Mouse (Mus musculus) intestine, embryonic 16.5 days (tissue): ENCODE data around the gene Tssk6. TPM values are rescaled to one million over a fixed set of nuclear protein-coding genes. Genes with fewer than 3 reads are reported as not detected.

Experiments
- ATAC-seq: fragments of 200-750 bp; cut with Nextera tagmentation; 2 replicates; pipeline ENCODE4 v1.8.0; 2017; ENCODE audit warnings: moderate TSS enrichment, moderate library complexity
- H3K27ac ChIP-seq: fragments of 300-500 bp; sonication (generic); 2 replicates; pipeline ENCODE4 v1.5.1; 2014; ENCODE audit warnings: mild to moderate bottlenecking, low read length
- H3K27me3 ChIP-seq: fragments of 300-500 bp; sonication (generic); replicated peaks from 2 replicates; pipeline ENCODE4 v1.6.1; 2014; ENCODE audit warnings: low read length, control low read depth, mixed read lengths; ENCODE audit not compliant: control insufficient read depth, insufficient read depth
- H3K36me3 ChIP-seq: fragments of 300-500 bp; sonication (generic); 2 replicates; pipeline ENCODE4 v1.6.1; 2014; ENCODE audit warnings: low read length, control low read depth; ENCODE audit not compliant: control insufficient read depth, insufficient read depth
- H3K4me1 ChIP-seq: fragments of 300-500 bp; sonication (generic); 2 replicates; pipeline ENCODE4 v1.6.1; 2014; ENCODE audit warnings: low read length, control low read depth, mixed read lengths; ENCODE audit not compliant: control insufficient read depth, insufficient read depth
- H3K4me2 ChIP-seq: fragments of 300-500 bp; sonication (generic); 2 replicates; pipeline ENCODE4 v1.6.1; 2014; ENCODE audit warnings: low read depth, low read length, control low read depth
- H3K4me3 ChIP-seq: fragments of 300-500 bp; sonication (generic); 2 replicates; pipeline ENCODE4 v1.5.1; 2014; ENCODE audit warnings: mild to moderate bottlenecking, low read length
- H3K9ac ChIP-seq: fragments of 300-500 bp; sonication (generic); 2 replicates; pipeline ENCODE4 v1.6.1; 2014; ENCODE audit warnings: low read depth, low read length
- H3K9me3 ChIP-seq: fragments of 300-500 bp; sonication (generic); 2 replicates; pipeline ENCODE4 v1.6.1; 2016; ENCODE audit warnings: low read length, control low read depth; ENCODE audit not compliant: control insufficient read depth
- WGBS: fragments of 180-500 bp; shearing (Covaris S2); extraction: QIAGEN DNeasy Blood & Tissue Kit; methylation state at CpG from one replicate; pipeline ENCODE4 v1.1.7; 2014; 5-methylcytosine and 5-hydroxymethylcytosine counted together
- polyA plus RNA-seq: library from polyadenylated mRNA; unstranded; fragments of >200 nt; fragmentation: Nextera tagmentation; extraction: Ambion mirVana; gene quantifications from 2 replicates; pipeline ENCODE4 v1.2.1, GENCODE M21; 2015

The Tssk6 gene
- polyA plus RNA-seq, 1 experiment from 2014 or later: 2.8 TPM

DNA sequence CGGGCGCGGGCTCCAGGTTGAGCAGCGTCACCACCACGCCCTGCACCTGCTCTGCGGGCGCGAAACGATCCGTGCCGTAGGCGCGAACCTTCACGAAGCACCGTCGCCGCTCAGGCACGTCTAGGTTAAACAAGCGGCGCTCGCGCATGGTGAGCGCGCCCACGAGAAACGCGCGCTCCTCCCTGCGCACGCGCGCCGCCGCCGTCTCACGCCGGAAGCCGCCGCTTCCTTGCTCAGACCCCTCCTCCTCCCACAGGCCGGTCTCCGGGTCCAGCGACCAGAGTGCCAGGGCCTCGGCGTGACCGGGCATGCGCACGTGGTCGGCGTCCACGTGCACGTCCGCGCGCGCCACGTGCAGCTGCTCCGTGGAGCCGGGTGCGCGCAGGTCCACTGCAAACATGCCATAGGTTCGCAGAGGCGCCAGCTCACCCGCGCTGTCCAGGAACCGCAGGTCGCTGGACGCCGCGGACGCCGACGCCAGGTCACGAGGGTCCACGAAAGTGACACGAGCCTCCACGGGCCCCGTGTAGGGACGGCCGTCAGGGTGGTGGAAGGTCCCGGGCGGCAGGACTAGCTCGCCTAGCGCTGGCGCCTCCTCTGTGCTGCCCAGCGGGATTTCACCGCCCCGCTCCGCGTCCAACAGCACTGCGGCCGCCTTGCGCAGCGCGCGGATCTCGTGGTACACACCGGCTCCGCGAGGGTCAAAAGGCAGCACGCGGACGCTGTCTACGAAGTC, 19.8 kb upstream of the Tssk6 start:
- peak; percentile 64 for ATAC-seq
- Histone ChIP-seq H3K9ac (peak overlapping the region; percentile 60), H3K4me1 (peaks cover 15% of the 10 kb centered on the region), H3K27me3 (peaks cover 78% of the 10 kb centered on the region), H3K4me2 (peak overlapping the region; percentile 76), H3K27ac (no peak overlapping the region), H3K36me3 (no peaks in the 10 kb centered on the region), H3K9me3 (no peaks in the 10 kb centered on the region), H3K4me3 (peak overlapping the region; percentile 49)
- WGBS: 6% methylated on average over 101 of the region's 103 CpGs

DNA sequence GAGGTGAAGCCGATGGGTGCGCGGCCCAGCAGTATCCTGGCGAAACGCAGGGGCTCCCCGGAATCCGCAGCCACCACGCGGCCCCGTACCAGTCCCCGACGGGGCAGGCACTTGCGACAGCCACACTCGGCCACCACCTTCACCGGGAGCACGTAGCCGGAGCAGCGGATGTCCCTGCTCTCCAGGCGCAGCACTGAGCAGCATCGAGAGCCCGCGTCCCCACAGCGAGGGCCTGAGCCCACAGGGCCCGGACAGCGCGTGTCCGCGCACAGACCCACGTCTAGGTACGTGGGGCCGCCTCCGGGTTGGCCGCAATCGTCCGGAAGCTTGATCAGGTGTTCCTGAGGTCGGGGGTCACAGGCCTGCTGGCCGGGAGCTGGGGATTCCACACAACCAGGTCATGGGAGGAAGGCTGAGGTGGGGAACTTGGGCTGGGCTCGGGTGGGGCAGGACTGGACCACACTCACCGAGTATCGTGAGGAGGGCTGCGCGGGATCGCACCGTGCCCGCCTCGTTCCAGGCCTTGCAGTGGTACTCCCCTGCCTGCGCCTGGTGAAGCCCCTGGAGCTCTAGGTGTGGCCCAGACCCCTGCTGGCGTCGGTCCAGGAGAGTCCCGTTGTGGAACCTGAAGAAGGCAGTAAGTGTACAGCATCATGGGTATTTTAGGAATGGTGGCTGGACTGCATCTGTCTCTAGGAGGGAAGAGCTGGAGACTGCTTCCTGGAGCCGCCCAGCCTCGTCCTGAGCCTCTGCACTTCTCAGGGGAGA, 19.0 kb upstream of the Tssk6 start:
- WGBS: 15% methylated on average over 52 of the region's 52 CpGs
- no peak overlapping the region for H3K4me2 ChIP-seq
- peaks cover 86% of the 10 kb centered on the region for H3K27me3 ChIP-seq
- no peak overlapping the region for H3K27ac ChIP-seq
- peak overlapping the region; percentile 49 for H3K4me3 ChIP-seq
- H3K9ac ChIP-seq: 0 out of 2 replicates have a peak overlapping the region, but pooled peaks have one; percentile 60
- ATAC-seq: no peak
- no peaks in the 10 kb centered on the region for H3K36me3 ChIP-seq
- H3K9me3 ChIP-seq: no peaks in the 10 kb centered on the region
- H3K4me1 ChIP-seq: peaks cover 23% of the 10 kb centered on the region

- Histone ChIP-seq H3K36me3 (no peaks in the 10 kb centered on the region), H3K4me1 (peaks cover 33% of the 10 kb centered on the region), H3K9ac (no peak overlapping the region), H3K4me2 (no peak overlapping the region), H3K4me3 (no peak overlapping the region), H3K27ac (no peak overlapping the region), H3K27me3 (peaks cover 97% of the 10 kb centered on the region), H3K9me3 (no peaks in the 10 kb centered on the region)
- WGBS: 59% methylated on average over 13 of the region's 13 CpGs
- no peak for ATAC-seq
Observed at GRCm38 (mm10) chr8:69884141-69884540, 17.8 kb upstream of the Tssk6 start.

DNA sequence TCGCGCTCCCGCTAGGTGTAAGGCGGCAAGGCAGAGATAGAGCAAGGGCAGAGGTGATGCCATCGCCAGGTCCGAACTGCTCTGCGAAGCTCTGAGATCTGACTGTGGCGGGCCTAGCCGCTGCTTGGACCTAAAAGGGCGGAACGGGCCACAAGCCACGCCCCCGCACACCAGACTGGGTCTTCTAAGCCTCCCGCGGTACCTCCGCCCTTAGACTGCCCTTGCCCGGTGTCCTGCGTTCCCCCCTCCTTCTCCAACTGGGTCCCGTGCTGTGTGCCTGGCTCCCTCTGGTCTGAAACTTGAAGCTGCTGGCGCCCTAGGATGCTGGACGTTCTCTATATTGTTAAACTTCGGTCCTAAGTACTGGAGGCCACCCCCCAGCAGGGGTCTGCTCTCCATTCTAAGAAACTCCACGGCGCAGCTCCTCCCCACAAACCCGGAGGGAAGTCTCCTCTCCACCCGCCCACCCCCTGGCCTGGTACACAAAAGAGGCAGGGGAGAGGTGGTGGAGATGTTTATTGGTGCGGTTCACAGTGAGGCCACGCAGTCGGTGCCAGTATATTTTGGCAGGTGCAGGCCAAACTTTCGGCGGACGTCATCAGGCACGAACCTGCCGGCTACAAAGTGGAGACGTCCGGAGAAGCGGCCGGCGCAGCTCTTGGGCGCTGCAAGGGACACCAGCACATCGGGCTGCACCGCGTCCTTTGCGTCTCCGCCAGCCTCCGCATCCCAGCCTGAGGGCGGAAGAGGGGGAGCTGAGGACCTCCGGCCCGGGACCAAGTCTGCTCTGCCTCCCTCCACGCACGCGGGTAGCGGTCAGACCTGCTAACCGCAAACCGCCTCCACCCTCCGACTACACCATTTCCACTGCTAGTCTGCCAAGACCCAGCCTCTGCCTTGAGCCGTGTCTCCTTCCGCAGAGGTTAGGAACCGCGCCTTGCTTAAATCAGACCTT, 14.4 kb upstream of the Tssk6 start, which contains the start of gene Cilp2:
Gene Cilp2 (minus strand): TSS at position 399 of the 955 bp plus-strand sequence.
- Histone ChIP-seq H3K27me3 (peaks cover 78% of the 10 kb centered on the region), H3K9ac (no peak within 1 kb of the TSS)

DNA sequence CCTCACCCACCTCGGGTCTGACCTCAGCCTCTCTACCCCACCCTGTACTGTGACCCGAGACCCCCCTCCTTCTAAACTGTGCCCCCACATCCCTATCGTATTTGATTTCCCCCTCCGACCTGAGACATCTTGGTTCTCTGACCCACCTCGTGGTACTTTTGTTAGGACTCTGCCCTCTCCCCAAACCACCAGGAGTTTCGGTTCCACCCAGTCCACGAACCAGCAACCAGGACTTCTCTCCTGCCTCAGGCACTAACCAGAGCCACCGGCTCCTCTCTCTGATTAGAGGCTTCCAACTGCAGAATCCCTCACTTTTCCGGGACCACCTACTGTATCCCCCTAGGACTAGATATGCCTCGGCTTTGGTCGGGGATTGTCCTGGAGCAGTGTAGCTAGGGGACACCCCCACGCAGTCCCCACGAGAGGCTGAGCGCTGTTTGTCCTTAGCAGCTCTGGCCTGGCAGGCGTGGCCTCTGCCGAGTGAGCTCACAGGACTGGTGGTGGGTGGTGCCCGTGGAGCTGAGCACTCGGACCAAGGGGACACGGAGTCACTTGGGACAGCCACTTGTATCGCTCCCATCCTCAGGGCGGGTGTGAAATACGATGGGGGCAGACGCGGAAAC, 13.6 kb upstream of the Tssk6 start:
- H3K36me3 ChIP-seq: no peaks in the 10 kb centered on the region
- ATAC-seq: no peak
- peaks cover 20% of the 10 kb centered on the region for H3K4me1 ChIP-seq
- H3K4me3 ChIP-seq: peak overlapping the region; percentile 29
- no peaks in the 10 kb centered on the region for H3K9me3 ChIP-seq
- 8% methylated on average over 24 of the region's 24 CpGs for WGBS
- H3K9ac ChIP-seq: 0 out of 2 replicates have a peak overlapping the region, but pooled peaks have one; percentile 21
- H3K27me3 ChIP-seq: peaks cover 70% of the 10 kb centered on the region
- H3K4me2 ChIP-seq: peak overlapping the region; percentile 39
- H3K27ac ChIP-seq: no peak overlapping the region

More for the DNA sequence above, 14.4 kb upstream of the Tssk6 start, which contains the start of gene Cilp2:
- Histone ChIP-seq H3K9me3 (no peaks in the 10 kb centered on the region), H3K4me3 (peak within 1 kb of the TSS; percentile 29), H3K4me1 (peaks cover 22% of the 10 kb centered on the region), H3K36me3 (no peaks in the 10 kb centered on the region), H3K27ac (no peak within 1 kb of the TSS), H3K4me2 (peak within 1 kb of the TSS; percentile 39)
- ATAC-seq: peak; percentile 35; the same call in 1 of the 2 replicates
- WGBS: 2% methylated on average over 53 of the region's 60 CpGs

- Histone ChIP-seq H3K36me3 (no peaks in the 10 kb centered on the region), H3K9ac (peak overlapping the region; percentile 21; the same call in 1 of the 2 replicates), H3K4me3 (peak overlapping the region; percentile 20), H3K4me1 (peaks cover 20% of the 10 kb centered on the region), H3K27me3 (peaks cover 65% of the 10 kb centered on the region), H3K27ac (no peak overlapping the region), H3K4me2 (peak overlapping the region; percentile 23), H3K9me3 (no peaks in the 10 kb centered on the region)
- peak; percentile 4; the same call in 1 of the 2 replicates for ATAC-seq
- WGBS: 2% methylated on average over 31 of the region's 32 CpGs
Observed at GRCm38 (mm10) chr8:69888902-69889301, 13.1 kb upstream of the Tssk6 start.

DNA sequence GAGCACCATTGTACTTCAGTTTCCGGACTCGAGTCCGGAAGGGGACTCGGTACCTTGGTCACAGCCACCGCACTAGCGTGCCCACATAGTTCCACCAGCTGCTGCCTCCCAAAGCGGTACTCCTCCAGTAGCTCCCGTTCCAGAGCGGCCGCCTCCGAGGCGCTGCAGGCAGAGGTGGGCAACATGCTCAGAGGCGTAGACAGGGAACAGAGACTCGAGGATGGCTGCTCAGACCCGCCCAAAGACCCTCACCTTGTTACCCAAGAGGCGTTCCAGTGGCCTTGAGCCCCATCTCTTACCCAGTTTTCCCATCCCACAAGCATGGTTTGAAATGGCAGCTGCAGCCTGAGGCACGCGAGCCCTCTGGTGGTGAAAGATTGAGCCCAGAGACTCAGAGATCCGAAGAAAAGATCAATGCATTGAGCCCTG, 11.2 kb upstream of the Tssk6 start:
- H3K9me3 ChIP-seq: no peaks in the 10 kb centered on the region
- no peak for ATAC-seq
- H3K4me2 ChIP-seq: no peak overlapping the region
- no peak overlapping the region for H3K9ac ChIP-seq
- peaks cover 20% of the 10 kb centered on the region for H3K4me1 ChIP-seq
- no peak overlapping the region for H3K4me3 ChIP-seq
- WGBS: 43% methylated on average over 19 of the region's 19 CpGs
- H3K36me3 ChIP-seq: 0 out of 2 replicates have a peak, but pooled peaks cover 2% of the 10 kb centered on the region
- no peak overlapping the region for H3K27ac ChIP-seq
- peaks cover 46% of the 10 kb centered on the region for H3K27me3 ChIP-seq

DNA sequence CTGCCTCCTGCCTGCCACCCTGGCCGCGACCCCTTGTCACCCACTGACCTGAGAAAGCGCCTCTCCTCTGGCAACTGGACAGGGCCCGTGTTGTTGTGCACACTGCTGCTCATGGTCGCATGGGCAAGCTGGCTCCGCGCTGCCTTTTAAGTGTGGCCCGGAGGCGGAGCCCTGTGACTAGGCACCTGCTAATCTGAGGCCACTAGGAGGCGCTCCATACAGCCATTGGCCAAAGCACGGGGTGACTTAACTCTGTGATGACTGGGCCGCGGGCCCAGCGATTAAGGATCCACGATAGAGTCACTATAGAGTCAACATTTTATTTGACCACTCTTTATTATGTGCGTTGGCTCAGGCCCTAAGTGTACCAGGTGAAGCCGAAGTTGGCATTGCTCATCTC, 8.1 kb upstream of the Tssk6 start:
- peaks cover 16% of the 10 kb centered on the region for H3K27me3 ChIP-seq
- H3K27ac ChIP-seq: no peak overlapping the region
- ATAC-seq: peak; percentile 21; the same call in 1 of the 2 replicates
- H3K4me1 ChIP-seq: peaks cover 13% of the 10 kb centered on the region; the same call in 1 of the 2 replicates
- 45% methylated on average over 17 of the region's 17 CpGs for WGBS
- 0 out of 2 replicates have a peak, but pooled peaks cover 2% of the 10 kb centered on the region for H3K36me3 ChIP-seq
- no peak overlapping the region for H3K4me2 ChIP-seq
- no peak overlapping the region for H3K9ac ChIP-seq
- H3K9me3 ChIP-seq: no peaks in the 10 kb centered on the region
- H3K4me3 ChIP-seq: no peak overlapping the region
